Mouse (Mus musculus) hindlimb bud, embryonic 11.5 days (tissue): ENCODE data around the gene Dcst1.

ENCODE experiments used
- DNase-seq: peaks from one replicate; pipeline ENCODE4 v3.0.0-alpha.2; 2012; ENCODE audit warnings: low read depth, low spot score; ENCODE audit errors: extremely low spot score

Dcst1 gene

DNA sequence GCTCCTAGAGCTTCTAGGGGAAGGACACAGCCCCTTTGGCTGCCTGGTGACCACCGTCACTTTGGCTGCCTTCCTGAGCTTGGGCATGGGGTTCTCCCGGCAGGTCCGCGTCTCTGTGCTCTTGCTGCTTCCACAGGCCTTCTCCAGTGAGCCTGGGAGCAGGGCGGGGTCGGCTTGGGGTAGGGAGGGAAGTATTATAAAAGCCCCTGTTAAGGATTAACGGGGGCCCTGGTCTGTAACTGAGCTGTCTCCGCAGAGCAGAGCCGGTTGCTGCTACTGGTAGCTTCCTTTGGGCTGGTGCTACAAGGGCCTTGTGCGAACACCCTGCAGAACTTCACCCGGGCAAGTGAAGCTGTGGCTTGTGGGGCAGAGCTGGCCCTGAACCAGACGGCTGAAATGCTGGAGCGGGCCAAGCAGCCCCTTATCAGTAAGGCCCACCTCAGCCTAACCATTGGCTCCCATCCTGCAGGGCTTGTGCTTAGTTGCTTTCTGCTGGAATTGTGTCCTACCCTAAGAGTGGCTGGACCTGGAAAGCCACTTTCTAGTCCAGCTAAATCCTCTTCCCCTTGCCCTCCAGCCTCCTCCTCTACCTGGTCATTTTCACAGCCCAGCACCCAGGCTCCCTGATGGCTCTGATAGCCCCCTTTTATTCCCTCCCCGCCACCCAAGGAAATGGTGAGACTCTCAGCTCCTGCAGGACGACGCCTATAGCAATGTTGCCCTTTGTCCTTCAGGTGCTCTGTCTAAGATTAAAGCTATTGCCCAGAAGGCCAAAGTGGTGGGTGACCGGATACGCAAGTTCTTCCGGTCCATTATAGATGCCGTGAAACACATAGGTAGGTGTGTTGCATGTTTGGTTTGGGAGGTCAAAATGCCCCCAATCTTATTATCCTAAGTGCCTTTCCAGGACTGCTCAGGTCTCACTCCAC, 697 bp upstream of the Dcst1 start:
- no peak for DNase-seq

DNA sequence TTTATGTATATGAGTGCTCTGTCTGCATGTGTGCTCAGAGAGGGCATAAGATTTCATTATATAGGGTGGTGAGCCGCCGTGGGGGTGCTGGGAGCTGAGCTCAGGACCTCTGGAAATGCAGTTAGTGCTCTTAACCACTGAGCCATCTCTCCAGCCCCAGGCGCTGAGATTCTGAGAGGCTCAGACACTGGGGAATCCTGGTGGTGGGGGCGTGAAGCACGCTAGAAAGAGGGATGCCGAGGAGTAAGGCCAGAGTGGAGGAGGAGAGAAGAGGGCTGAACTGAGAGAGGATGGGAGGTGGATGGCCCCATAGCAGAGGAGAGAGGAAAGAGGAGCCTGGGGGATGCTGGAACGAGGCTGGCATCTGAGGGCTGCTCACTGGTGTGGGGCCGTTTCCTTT, 422 bp downstream of the Dcst1 start:
- DNase-seq: no peak

DNA sequence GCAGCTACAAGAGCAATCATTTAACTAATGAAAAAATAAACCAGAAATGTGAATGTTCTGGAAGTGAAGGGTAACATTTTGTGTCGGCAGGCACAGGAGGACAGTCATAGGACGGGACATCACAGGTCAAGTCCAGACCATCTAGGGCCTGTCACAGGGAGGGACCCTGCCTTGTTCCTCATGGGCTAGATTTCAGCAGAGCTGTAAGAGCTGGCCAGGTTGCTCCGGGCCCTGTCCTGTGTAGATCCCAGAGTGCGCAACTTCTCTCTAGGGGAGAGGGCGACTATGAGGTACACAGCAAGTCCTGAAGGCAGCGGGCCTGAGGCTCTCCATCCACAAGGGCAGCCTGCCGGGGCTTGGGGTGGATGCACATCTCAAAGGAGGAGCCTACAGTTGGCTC, 3.4 kb downstream of the Dcst1 start, which contains the start of gene Dcst2:
Dcst2 (plus strand) TSS at position 301 of the 400 bp plus-strand sequence.
- DNase-seq: no peak

DNA sequence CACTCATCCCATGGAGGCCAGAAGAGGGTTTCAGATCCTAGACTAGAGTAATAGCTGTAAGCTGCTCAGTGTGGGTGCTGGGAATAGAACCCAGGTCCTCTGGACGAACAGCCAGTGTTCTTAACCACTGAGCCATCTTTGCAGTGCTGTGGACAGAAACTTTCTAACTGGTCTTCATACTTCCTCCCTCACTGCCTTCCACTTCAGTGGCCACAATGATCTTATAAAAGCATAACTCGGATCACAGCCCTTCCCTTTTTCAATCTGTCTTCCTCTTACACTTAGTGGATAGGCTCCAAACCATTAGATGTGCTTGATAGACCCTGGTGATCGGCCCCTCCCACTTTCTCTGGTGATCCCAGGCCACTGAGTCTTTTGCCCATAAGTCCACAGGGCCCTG, 4.8 kb downstream of the Dcst1 start:
- no peak for DNase-seq

DNA sequence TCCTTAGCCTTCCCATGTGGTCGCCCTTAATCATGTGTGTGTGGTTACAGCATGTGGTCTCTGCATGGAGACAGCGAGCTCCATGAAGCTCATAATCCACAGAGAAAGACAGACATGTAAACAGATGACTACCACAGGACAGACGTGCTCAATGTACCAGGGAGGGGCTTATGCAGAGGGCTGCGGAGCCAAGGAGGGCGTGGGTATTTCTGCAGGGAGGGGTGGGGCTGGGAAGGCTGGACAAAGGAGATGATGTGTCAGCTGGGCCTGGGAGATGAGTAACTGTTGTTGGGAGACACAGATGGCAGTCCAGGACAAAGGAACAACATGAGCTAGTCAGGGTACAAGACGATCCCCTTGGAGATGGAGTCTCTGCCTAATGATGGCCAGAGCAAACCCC, 5.4 kb downstream of the Dcst1 start:
- DNase-seq: no peak

DNA sequence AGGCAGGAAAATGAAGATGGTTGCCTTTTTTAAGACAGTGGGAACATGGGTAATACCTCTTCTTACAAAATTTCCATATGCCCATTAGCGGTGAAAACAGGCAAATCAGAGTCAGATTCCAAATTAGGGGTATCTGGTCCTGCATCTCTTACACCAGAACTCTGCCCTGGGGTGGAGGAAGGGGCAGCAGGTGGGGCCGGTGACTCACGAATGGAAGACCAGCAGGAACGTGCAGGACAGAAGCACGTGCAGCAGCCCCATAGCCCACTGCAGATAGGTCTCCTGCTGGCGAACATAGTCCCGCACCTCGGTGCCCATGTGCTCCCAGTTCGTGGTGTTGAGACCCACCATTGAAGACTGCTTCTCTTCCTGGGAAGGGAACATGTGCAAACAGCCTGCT, 9.0 kb downstream of the Dcst1 start:
- DNase-seq: no peak

DNA sequence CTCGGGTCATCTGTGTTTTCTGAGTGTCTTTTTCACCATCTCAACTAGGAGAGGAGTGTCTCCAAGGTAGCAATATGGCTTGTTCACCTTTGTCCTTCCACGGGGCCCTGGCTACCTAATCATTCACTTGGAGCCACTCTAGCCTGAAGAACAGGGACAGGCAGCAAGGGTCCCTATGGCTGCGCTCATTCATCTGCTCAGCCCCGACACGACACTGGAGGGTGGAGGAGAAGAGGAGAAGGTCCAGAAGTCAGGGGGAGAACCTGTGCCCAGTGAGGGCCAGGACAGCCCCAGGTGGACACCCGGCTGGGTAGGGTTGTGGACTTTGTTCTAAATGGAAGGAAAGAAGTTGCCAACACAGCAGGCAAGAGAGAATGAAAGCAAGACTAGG, 9.5 kb downstream of the Dcst1 start:
- DNase-seq: no peak

DNA sequence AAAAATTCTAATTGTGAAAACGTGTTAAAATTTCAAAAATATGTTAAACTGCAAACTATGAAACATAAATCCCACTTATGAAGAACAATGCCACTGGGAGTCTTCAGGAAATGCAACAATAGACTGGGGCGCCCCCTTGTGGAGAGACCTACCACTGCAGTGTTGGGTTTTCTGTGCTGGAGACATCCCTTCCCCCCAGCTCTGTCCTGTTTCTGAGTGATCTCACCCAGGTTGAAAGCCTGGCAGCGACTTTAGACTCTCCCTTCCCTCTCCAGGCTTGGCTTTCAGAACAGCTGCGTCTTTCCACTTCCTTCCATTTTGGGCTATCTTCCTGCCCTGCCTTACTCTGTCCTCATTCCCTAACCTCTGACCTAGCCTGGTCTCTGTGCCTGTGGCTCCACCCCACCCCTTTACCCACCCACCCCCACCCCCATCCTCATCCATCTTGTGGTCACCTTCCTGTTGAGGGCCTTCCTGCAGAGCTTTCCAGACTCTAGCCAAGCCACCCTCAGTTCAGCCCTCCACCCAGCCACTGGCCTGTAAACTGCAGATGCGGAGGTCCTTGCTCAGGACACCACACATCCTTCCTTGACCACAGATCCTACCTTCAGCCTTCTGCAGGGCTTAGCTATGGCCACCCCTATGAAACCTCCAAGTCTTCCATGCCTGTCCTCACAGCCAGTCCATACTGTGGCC, 10.1 kb downstream of the Dcst1 start:
- DNase-seq: no peak

DNA sequence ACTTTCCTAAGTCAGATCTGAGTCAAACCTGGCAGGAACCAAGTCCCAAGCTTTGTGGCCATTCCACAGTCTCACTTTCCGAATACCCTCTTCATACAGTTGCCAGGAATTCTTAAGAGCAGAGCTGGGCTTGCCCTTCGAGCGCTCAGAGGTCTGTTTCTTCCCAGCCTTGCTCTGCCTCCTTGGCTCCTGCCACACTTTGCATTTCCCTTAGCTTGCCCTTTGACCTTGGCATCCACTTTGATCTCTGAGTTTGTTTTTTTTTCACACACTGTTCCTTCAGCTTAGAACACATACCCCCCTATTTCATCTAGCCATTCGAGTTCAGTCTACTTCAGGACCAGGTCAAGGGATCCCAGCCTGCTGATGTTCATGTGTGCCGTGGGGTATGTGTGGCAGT, 13.8 kb downstream of the Dcst1 start:
- DNase-seq: no peak

DNA sequence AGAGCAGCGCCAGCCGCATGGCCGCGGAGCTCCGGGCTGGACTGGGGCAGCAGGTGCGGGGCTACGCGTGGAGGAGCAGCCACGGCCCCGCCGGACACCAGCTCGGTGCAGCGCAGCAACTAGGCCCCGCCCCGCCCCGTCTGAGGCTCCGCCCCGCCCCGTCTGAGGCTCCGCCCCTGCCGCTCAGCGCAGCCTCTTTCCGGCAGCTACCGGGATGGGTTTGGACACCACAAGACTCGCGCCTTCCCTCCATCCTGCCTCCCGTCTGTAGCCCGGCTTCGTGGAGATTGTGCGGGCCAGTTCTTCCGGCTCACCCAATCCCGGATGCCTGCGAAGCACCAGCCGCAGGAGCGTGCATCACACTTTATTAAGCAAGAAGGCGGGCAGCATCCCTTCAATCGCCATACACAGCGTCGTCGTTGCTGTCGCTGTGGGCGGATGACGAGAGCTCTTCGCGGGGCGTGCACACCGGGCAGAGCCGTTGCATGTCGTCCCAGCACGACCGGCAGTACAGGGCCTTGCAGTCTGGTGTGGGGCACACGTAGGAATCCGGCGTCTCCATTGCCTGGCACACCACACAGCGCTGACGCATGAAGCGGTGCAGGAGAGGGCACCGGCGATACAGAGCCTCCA, 15.1 kb downstream of the Dcst1 start, which contains the start of gene Adam15:
Adam15 (minus strand) TSS at position 128 of the 633 bp plus-strand sequence.
- no peak for DNase-seq

DNA sequence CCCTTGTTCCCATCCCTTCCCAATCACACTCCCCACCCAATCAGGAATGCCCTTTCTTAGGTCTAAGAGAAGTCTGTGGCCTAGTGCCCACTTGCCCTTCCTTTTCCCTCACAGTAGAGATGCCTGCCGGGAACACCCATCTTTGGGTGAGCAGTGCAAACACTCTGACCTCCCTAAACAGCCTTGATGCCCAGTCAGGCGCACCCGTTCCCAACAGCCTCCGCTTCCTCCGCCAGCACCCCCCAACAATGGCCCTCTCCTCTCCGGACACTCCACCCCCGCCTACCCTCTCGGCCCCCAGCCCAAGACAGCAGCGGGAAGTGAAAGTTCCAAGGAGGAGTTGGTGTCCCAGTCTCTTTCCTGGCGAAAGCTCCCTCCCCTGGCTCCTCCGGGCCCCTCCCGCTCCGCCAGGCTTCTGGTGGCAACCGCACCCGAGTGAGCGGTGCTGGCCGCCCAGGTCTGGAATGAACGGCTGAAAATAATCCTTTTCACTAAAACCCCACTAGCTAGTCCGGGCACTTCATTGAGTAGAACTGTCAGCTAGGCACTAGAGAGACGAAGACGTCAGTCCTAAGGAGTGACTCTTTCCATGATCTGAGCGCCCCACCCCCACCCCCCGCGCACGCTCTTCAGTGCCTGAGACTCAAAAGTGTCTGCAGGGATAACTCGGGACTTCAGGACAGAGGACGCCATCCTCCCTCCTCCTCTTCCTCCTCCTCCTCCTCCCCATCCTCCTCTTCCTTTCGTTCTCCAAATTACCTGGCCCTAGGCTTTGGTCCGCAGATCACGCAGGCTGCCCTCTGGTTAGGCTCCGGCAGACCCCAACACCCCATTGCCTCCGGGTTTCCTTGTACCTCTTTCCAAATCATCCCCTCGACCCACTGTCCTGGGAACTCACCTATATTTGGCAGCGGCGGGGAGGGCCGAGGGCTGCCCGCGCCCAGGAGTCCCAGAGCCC, 15.9 kb downstream of the Dcst1 start:
- DNase-seq: no peak

DNA sequence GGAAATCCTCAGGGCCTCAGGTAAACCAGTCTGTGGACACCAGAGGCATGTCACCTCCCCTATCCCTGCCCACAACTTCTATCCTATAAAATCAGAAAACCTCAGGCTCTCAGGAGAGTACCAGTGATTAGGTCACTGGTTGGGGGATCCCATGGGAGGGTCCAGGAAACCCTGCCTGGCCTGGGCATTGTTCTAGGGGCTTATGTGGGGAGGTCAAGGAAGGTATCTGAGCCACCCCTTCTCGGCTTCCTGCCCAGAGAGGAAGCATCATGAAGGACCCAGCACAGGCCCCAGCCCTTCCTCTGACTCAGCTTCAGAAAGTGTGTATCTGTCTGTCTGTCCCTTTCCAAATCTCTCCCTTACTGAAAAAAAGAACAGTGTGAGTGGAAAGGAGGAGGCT, 17.1 kb downstream of the Dcst1 start:
- DNase-seq: no peak

DNA sequence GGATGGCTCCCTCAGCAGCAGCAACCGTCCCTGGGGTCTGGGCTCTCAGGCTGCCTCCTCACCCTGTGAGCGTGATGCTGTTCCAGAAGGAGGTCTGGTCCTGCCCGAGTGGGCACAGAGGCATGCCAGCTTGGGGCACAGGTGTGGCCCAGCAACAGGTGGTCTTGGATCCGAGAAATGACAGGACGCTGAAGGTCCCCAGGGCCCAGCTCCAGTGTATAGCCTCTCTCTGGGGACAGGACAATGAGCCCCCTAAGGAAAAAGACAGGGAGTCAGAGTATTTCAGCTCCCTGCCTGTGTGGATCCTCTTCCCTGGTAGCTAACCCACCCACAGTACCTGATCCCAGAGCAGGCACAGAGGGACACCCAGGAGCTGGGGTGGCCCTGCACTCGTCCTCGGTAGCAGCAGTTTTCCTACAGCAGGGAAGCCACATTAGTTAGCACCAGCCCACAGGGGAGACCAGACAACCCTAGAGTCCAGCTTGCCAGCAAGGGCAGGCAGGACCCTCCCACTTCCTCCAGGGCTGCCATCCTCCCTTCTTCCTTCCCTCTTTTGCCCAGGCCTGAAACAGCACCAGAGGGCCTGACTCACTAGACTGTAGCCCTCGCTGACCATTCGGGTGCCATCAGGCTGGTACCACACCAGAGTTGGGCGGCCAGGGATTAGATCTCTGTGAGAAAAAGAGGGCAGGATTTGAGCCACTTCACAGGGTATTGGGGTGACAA, 18.1 kb downstream of the Dcst1 start:
- no peak for DNase-seq

DNA sequence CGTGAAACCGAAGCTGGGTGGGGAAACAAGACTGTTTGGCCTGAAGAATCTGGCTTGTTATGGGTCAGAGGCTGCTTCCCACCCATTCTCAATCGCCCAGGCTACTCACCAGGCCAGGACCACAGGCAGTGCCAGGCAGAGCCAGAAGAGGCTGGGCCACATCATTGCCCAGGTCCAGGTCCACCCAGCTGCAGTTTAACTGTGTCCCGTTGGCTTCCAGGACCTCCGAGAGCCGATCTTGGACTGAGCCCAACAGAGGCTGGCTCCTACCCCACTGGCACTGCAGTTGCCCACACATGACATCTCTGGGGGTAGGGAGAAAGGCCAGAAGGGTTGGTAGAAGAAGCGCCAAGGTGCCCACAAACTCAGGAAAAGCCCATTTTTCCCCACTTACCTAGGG, 21.8 kb downstream of the Dcst1 start:
- no peak for DNase-seq

DNA sequence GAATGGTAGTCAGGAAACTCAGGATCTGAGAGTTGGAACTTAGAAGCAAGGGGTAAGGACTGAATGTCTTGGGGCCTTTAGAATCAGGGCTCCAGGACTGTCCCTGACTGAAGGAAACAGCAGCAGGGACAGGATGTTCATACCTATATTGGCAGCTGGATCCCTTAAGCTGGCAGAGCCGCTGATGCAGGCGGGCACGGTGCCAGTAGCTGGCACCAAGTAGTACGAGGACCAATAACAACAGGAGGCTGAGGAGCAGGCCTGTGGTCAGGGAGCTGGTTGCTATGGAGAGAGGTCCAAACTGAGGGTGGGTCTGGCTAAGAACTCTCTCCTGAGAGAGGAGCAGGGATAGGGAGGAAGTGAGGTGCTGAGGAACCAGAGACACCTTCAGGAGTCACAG, 23.3 kb downstream of the Dcst1 start:
- no peak for DNase-seq

DNA sequence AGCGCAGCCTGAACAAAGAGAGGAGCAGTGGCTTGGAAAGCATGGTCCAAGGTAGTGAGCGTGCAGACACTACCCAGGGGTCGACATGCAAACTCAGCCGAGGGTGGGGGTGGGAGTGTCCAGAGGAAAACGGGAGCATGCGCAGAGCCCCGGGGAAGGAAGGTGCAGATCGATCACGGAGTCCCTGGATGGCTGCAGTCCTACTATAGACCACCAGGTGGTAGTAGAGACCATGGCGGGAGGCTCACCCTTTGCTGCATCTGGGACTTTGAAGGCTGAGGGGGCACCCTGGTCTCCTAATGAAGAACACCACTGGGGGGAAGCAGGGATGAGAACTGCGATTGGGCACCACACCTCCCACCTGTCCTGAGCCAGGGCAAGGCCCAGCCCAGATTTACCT, 24.6 kb downstream of the Dcst1 start:
- no peak for DNase-seq

DNA sequence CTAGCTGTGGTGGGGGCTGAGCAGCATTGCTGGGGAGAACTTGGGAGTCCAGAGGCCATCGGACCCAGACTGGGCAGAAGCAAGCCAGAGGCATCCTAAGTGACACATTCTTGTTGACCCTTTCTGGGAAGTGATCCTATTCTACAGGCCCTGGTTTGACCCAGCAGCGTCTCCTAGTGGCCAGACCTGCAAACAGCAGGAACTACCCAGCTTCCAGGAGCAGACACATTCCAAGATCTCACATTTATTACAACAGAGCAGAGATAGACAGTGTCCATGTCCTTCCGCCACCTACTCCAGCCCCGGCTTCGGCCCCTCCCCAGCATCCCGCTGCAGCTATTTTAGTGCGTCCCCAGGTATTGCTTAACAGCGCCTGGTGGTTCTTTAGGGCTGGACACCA, 25.6 kb downstream of the Dcst1 start:
- DNase-seq: no peak

DNA sequence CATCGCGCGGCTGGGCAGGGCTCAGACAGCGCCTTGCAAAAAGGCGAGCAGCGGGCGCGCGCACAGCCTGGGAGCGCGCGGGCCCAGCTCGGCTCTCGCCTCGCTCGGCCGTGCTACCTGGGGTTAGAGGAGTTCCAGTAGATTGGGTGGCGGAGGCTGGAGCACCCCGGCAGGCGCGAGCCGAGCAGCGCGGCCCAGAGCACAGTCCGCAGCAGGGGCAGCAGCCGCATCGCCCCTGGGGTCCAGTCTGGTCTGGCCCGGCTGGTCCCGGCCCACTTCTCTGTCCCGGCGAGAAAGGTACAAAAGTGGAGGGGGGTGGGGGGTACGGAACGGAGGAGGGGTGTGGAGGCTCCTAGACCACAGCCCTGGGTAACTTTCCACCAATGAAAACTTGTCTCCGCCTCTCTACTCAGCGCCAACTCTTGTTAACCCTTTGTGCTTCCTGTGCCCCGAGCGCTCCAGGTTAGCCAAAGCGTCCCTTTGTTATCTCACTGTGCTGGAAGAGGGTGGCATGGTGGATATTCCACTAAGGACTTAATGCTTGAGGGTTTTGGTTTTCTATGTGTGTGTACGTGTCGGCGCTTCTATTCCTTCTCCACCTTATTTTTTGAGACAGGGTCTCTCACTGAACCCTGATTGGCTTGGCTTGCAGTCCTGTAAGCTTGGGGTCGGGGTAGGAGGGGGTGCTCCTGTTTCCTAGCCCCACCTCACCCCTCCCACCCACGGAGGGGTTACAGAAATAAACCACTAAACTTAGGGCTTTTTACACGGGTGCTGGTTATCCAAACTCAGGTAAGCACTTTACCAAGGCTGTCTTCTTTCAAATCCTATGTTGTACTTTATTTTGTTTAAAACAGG, 27.1 kb downstream of the Dcst1 start, which contains the start of gene Efna4:
Efna4 (minus strand) TSS at position 308 of the 858 bp plus-strand sequence.
- DNase-seq: peak; percentile 79
